Mouse (Mus musculus) lung, adult 2 months (tissue): ENCODE measurements around the gene Adamts17.

ENCODE experiments used
- CTCF ChIP-seq: fragments of 200-500 bp; IDR thresholded peaks from 2 replicates; pipeline ENCODE4 v1.5.1; 2011; ENCODE audit warnings: mild to moderate bottlenecking, low read length, control low read depth; ENCODE audit not compliant: insufficient read depth
- POLR2A ChIP-seq: fragments of 200-500 bp; IDR thresholded peaks from 2 replicates; pipeline ENCODE4 v1.6.1; 2011; ENCODE audit warnings: low read depth, mild to moderate bottlenecking, control low read depth, low read length, borderline replicate concordance; ENCODE audit errors: extremely low read depth

DNA sequence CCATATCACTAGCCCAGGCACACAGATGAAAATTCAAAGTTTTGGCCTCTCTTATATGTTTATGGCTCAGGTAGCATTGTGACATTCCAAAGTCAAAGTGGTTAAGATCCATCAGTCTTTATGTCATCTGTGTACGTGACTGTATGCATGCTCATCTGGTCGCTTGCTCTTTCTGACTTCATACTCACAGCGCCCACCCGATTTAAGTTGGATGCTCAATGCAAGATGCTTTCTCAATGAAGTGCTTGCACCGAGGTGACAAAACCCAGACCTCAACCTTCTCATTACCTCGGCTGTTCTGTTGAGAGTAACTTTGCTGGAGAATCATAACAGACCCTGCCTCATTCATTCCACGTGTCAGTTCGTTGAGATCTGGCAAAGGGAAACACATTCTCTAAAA lies 114.5 kb downstream of the Adamts17 start:
- TF ChIP-seq CTCF = no peak
- TF ChIP-seq POLR2A = no peak
